Mouse (Mus musculus): Measurements from ENCODE around the gene Zfr. TPM values are rescaled to one million over a fixed set of nuclear protein-coding genes. Genes with fewer than 3 reads are reported as not detected.

Gene Zfr
- polyA plus RNA-seq, 1 experiment from 2014 or later: 109 TPM

MicroRNAs within 50 kb of the gene (microRNA counts, 519-probe panel; counts per million panel counts)
- 2,359 counts per million, percentile 33 among the panel's probes with 10 or more counts for microRNA mmu-miR-1898

Small RNA genes lying within 50 kb of the gene (microRNA-seq; reads per million reads assigned to microRNA genes)
- not detected for gene Mir1898

Other genes with a start within 250 kb of the Zfr start
- 7.2 and 7.5 TPM in 2 replicates for gene Npr3, start 210.5 kb upstream of the Zfr start, polyA plus RNA-seq (2015; fragmentation: Nextera tagmentation; extraction: Ambion mirVana)
- gene Sub1, start 120.8 kb upstream of the Zfr start, polyA plus RNA-seq (2015; fragmentation: Nextera tagmentation; extraction: Ambion mirVana): 721 and 865 TPM in 2 replicates
- 20.9 and 21.1 TPM in 2 replicates for gene Mtmr12, start 87.2 kb downstream of the Zfr start, polyA plus RNA-seq (2015; fragmentation: Nextera tagmentation; extraction: Ambion mirVana)
- gene Golph3, start 203.6 kb downstream of the Zfr start, polyA plus RNA-seq (2015; fragmentation: Nextera tagmentation; extraction: Ambion mirVana): 84.5 and 90.9 TPM in 2 replicates
- gene 1810049J17Rik, start 204.1 kb downstream of the Zfr start, polyA plus RNA-seq (2015; fragmentation: Nextera tagmentation; extraction: Ambion mirVana): 1.2 TPM in 1 of 2 replicates, not detected in the other